Mouse (Mus musculus) neural tube, embryonic 10.5 days (tissue): ENCODE results near the gene Snrpa.

Experiments
- DNase-seq: peaks from one replicate; pipeline ENCODE4 v3.0.0-alpha.2; 2017; ENCODE audit warnings: low spot score; ENCODE audit errors: extremely low spot score

Gene Snrpa

GRCm38 (mm10) chr7:27166614-27167474 lies 29.2 kb downstream of the Snrpa start, which contains the start of gene Egln2:
Egln2 (minus strand) TSS chr7:27166802.
- DNase-seq = peak; percentile 96

- DNase-seq = no peak
Measured at GRCm38 (mm10) chr7:27166229-27166613, 29.9 kb downstream of the Snrpa start.

GRCm38 (mm10) chr7:27165696-27166095 lies 30.4 kb downstream of the Snrpa start:
- DNase-seq = no peak

GRCm38 (mm10) chr7:27165007-27165655 lies 30.9 kb downstream of the Snrpa start:
- no peak for DNase-seq

- no peak for DNase-seq
Measured at GRCm38 (mm10) chr7:27164112-27164947, 31.7 kb downstream of the Snrpa start.

GRCm38 (mm10) chr7:27163450-27163805 lies 32.6 kb downstream of the Snrpa start:
- no peak for DNase-seq

GRCm38 (mm10) chr7:27162780-27163449 lies 33.2 kb downstream of the Snrpa start:
- DNase-seq = no peak

GRCm38 (mm10) chr7:27161744-27162143 lies 34.3 kb downstream of the Snrpa start:
- no peak for DNase-seq

- no peak for DNase-seq
Measured at GRCm38 (mm10) chr7:27160921-27161320, 35.1 kb downstream of the Snrpa start.

- peak; percentile 82 for DNase-seq
Measured at GRCm38 (mm10) chr7:27159882-27160281, 36.2 kb downstream of the Snrpa start.

- DNase-seq = no peak
Measured at GRCm38 (mm10) chr7:27159256-27159655, 36.8 kb downstream of the Snrpa start.

- DNase-seq = no peak
Measured at GRCm38 (mm10) chr7:27158171-27158570, 37.9 kb downstream of the Snrpa start.

GRCm38 (mm10) chr7:27156005-27156404 lies 40.1 kb downstream of the Snrpa start:
- DNase-seq = no peak

- no peak for DNase-seq
Measured at GRCm38 (mm10) chr7:27153205-27153764, 42.8 kb downstream of the Snrpa start, which contains the start of gene Cyp2t4. Cyp2t4 (plus strand) TSS chr7:27153714.
